Mouse (Mus musculus) testis, adult 2 months (tissue): ENCODE results near the gene Rflna. TPM values are rescaled to one million over a fixed set of nuclear protein-coding genes. Genes with fewer than 3 reads are reported as not detected.

Experiments used
- H3K27ac ChIP-seq: fragments of 200-500 bp; 2 replicates; pipeline ENCODE4 v1.5.1; 2012; ENCODE audit warnings: low read depth, low read length; ENCODE audit not compliant: control insufficient read depth, insufficient read depth
- H3K27me3 ChIP-seq: fragments of 200-500 bp; 2 replicates; pipeline ENCODE4 v1.6.1; 2012; ENCODE audit warnings: mild to moderate bottlenecking, low read length, moderate library complexity; ENCODE audit not compliant: control insufficient read depth, insufficient read depth
- H3K36me3 ChIP-seq: fragments of 200-500 bp; 2 replicates; pipeline ENCODE4 v1.6.1; 2012; ENCODE audit warnings: mild to moderate bottlenecking, low read length; ENCODE audit not compliant: control insufficient read depth, insufficient read depth
- H3K4me1 ChIP-seq: fragments of 200-500 bp; 2 replicates; pipeline ENCODE4 v1.6.1; 2012; ENCODE audit warnings: low read length; ENCODE audit not compliant: control insufficient read depth, insufficient read depth
- H3K4me3 ChIP-seq: fragments of 200-500 bp; 2 replicates; pipeline ENCODE4 v1.5.1; 2012; ENCODE audit warnings: low read depth, mild to moderate bottlenecking, low read length, moderate library complexity, mixed read lengths; ENCODE audit not compliant: control insufficient read depth
- CTCF ChIP-seq: fragments of 200-500 bp; IDR thresholded peaks from 2 replicates; pipeline ENCODE4 v1.5.1; 2012; ENCODE audit warnings: low read depth, mild to moderate bottlenecking, inconsistent platforms, low read length, moderate library complexity; ENCODE audit not compliant: control insufficient read depth, insufficient read depth, insufficient replicate concordance
- POLR2A ChIP-seq: fragments of 200-500 bp; IDR thresholded peaks from 2 replicates; pipeline ENCODE4 v1.6.1; 2012; ENCODE audit warnings: low read depth, mild to moderate bottlenecking, inconsistent platforms, low read length, moderate library complexity; ENCODE audit not compliant: control insufficient read depth
- polyA plus RNA-seq: library from polyadenylated mRNA; depleted of rRNA; stranded (reverse); fragments of >200 nt; gene quantifications from 2 replicates; pipeline ENCODE4 v1.2.3, GENCODE M21; 2012

Rflna gene
- polyA plus RNA-seq, 1 experiment: 0.19 TPM

DNA sequence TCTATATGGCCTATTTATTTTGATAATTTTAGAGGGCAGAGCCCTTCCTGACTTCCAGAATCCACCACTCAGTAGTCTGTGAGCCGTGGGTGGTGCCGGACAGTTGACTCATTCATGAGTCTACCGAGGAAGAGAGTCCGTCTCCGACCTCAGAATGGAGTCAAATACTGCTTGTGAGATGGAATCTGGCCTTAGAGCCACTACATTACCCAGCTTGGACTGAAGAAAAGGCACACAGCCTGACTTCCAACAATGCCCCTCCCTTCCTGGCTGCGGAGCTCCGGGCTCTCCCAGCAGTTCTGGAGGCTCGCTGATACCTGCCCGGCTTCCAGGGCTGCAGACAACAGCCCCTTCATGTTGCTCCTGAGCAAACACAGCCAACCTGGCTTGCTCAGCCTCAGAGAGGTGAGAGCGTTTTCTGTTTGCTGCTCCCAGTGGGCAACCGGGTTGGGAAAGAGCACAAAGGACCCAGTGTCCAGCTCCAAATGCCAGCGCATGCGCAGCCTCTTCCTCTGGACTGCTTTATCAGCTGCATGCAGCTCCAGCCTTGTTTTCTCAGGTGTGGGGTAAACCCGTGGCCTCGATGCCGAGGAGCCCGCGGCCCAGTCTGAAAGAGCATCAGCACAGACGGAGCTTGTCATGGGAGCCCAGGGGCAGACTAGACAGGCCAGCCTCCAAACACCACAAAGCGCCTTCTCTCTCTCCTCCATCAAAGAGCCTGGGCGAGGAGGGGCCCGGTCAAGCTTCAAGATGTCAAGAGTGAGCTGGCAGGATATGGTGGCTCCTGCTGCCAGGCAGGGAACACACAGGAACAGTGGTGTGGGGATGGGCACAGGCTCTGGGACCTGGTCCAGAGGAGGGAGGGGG lies 39.0 kb upstream of the Rflna start:
- Histone ChIP-seq H3K27ac (no peak overlapping the region), H3K4me3 (no peak overlapping the region)
- TF ChIP-seq POLR2A (no peak), CTCF (no peak)

DNA sequence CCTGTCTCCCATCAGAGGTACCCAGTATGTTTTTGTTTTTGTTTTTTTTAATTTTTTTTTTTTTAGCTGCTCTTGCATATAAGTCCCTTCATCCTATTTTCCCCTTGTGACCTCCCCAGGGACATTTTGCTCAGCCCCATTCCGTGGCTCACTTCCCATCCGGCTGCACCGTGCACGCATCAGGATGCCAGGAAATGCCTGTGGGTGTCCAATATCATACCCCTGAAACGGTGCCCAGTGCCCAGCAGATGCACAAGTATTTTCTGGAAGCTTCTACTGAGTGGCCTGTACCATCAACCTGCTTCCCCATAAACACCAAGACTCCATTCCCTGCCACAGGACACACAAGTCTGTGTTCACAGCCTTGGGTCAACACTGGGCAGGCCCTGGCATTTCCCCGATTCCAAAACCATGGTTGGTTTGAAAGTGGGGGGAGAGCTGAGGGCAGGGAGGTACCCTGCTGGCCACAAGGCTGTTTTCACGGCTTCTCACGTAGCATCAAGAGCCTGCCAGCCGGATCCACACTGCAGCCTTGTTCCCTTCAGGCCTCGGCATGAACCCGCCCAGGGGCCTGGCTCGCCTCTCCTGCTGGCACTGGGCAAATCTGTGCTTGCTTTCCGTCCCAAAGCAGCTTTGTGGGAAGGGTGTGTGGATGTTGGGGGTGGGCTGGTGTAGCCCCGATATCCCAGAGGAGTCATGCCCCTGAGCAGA lies 36.2 kb upstream of the Rflna start:
- H3K27me3 ChIP-seq: no peaks in the 10 kb centered on the region
- H3K36me3 ChIP-seq: no peaks in the 10 kb centered on the region
- TF ChIP-seq POLR2A (no peak), CTCF (no peak)
- H3K27ac ChIP-seq: no peak overlapping the region
- H3K4me3 ChIP-seq: no peak overlapping the region
- peaks cover 10% of the 10 kb centered on the region for H3K4me1 ChIP-seq

More for the DNA sequence above, 39.0 kb upstream of the Rflna start:
- Histone ChIP-seq H3K36me3 (no peaks in the 10 kb centered on the region), H3K4me1 (peaks cover 10% of the 10 kb centered on the region), H3K27me3 (no peaks in the 10 kb centered on the region)

DNA sequence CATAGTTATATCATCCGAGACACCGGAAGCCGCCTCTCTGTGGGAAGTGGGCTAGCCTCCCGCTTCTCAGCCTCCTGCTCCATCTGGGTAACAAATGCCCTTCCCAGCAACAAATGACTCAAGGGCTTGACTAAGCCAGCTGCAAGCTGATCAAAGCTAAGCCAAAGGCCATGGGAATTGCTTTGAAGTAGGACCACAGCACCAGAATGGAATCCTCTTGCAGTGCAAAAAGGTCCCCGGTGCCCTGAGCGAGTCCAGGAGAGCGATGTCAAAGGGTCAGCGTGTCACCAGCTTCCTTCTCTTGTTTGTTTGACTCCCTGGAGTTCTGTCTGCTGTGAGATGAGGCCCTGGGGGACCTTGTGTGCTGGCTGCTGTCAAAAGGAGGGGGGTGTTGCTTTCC lies 33.2 kb upstream of the Rflna start:
- TF ChIP-seq CTCF: no peak
- no peak for TF ChIP-seq POLR2A
- H3K4me3 ChIP-seq: no peak overlapping the region
- no peaks in the 10 kb centered on the region for H3K36me3 ChIP-seq
- peaks cover 5% of the 10 kb centered on the region for H3K4me1 ChIP-seq
- no peak overlapping the region for H3K27ac ChIP-seq
- H3K27me3 ChIP-seq: no peaks in the 10 kb centered on the region

DNA sequence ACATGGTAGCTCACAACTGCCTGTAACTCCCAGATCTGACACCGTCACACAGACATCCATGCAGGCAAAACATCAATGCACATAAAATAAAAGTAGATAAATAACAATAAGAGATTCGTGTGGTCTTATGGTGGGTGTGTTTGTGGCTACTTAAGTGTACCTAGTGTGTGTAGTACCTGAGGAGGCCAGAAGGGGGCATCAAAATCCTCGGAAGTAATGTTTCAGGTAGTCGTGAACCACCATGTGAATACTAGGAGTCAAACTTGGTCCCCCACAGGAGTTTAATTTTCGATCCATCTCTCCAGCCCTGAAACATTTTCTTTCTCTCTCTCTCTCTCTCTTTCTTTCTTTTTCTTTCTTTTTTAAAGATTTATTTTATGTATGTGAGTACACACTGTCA lies 16.8 kb upstream of the Rflna start:
- no peaks in the 10 kb centered on the region for H3K4me1 ChIP-seq
- no peak for TF ChIP-seq POLR2A
- TF ChIP-seq CTCF: no peak
- no peak overlapping the region for H3K27ac ChIP-seq
- no peaks in the 10 kb centered on the region for H3K36me3 ChIP-seq
- no peak overlapping the region for H3K4me3 ChIP-seq
- H3K27me3 ChIP-seq: no peaks in the 10 kb centered on the region

DNA sequence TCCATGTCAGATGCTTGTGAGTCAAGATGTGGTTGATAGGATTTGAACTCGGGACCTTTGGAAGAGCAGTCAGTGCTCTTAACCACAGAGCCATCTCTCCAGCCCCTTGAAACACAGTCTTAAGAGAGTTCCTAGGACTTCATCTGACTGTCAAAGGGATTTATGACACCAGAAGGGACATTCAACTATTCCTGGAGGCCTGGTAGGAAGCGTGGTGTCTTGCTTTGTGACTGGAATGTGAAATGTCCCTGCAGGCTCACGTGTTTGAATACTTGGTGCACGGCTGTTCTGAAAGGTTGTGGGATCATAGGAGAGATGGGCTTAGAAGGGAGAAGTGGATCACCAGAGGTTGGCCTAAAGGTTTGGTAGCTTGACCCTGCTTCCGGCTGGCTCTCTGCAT lies 16.4 kb upstream of the Rflna start:
- no peak overlapping the region for H3K27ac ChIP-seq
- no peak overlapping the region for H3K4me3 ChIP-seq
- H3K4me1 ChIP-seq: no peaks in the 10 kb centered on the region
- H3K27me3 ChIP-seq: no peaks in the 10 kb centered on the region
- TF ChIP-seq CTCF (no peak), POLR2A (no peak)
- no peaks in the 10 kb centered on the region for H3K36me3 ChIP-seq

DNA sequence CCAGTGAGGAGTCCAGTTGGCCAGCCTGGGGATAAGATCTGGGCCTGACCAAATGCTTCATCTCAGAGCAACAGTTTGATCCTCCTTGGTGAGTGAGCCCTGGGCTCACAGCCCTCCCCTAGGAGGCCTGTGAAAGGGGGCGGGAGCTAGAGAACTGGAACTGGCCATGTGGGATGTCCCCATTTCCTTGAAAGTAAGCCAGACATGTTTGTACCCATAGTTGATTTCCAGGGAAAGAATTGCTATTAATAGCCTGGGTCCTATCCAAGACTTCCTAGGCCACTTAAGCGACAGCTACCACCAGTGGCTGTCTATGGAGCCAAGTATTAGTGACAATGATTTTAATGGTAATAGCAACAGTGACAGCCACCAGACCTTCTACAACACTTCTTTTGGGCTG lies 13.3 kb upstream of the Rflna start:
- no peak overlapping the region for H3K4me3 ChIP-seq
- no peaks in the 10 kb centered on the region for H3K27me3 ChIP-seq
- no peak overlapping the region for H3K27ac ChIP-seq
- no peaks in the 10 kb centered on the region for H3K36me3 ChIP-seq
- H3K4me1 ChIP-seq: no peaks in the 10 kb centered on the region
- TF ChIP-seq POLR2A (no peak), CTCF (no peak)

DNA sequence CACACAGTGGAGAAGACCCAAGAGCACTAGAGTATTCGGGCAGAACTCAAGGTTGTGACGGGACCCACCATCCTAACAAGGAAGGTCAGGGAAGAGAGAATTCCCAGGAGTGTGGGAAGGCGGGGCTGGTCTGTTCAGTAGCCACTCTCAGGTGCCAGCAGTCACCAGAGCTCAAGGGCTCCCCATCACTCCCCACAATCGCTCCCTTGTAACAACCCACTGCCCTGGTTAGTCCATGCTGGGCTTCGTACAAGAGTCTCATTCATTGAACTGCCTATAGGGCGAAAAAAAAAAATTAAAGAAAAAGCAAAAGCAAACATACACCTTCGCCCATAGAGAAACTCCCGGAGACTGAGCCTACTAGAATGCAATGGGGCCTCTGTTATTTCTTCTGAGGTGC lies 10.7 kb upstream of the Rflna start:
- H3K4me1 ChIP-seq: no peaks in the 10 kb centered on the region
- H3K36me3 ChIP-seq: no peaks in the 10 kb centered on the region
- H3K4me3 ChIP-seq: no peak overlapping the region
- TF ChIP-seq CTCF (no peak), POLR2A (no peak)
- no peaks in the 10 kb centered on the region for H3K27me3 ChIP-seq
- H3K27ac ChIP-seq: no peak overlapping the region
